Mouse (Mus musculus): ENCODE data around the gene Ergic1.

- TF ChIP-seq EP300 (IDR thresholded peaks at IDR 0.05; ENCODE audit: insufficient read depth, low read depth, low read length) (0 out of 2 replicates have a peak, but pooled peaks have one; percentile 41), CTCF (IDR thresholded peaks at IDR 0.05) (no peak)
Measured at GRCm38 (mm10) chr17:26579396-26579795, 18.1 kb downstream of the Ergic1 start.

All from heart, adult 2 months (tissue).